Mouse (Mus musculus) frontal cortex, adult 2 months (tissue): Measurements from ENCODE around the gene Tmem222. TPM values are rescaled to one million over a fixed set of nuclear protein-coding genes. Genes with fewer than 3 reads are reported as not detected.

Experiments used
- DNase-seq, 2 experiments: peaks; one replicate each; pipeline ENCODE4 v3.0.0; 2022; ENCODE audit warnings: low spot score in 1 of 2; ENCODE audit errors: extremely low spot score in 1 of 2
- polyA plus RNA-seq: library from polyadenylated mRNA; depleted of rRNA; stranded (reverse); fragments of >200 nt; gene quantifications from 2 replicates; pipeline ENCODE4 v1.2.3, GENCODE M21; 2012

The Tmem222 gene
- polyA plus RNA-seq, 1 experiment = 152 TPM

- DNase-seq = no peak
Measured at GRCm38 (mm10) chr4:133253412-133253811, 24.2 kb downstream of the Tmem222 start.

GRCm38 (mm10) chr4:133252089-133252488 lies 25.5 kb downstream of the Tmem222 start:
- DNase-seq = no peak

GRCm38 (mm10) chr4:133251214-133251613 lies 26.4 kb downstream of the Tmem222 start:
- DNase-seq = peak in 1 of 2 experiments; percentile 19

DNA sequence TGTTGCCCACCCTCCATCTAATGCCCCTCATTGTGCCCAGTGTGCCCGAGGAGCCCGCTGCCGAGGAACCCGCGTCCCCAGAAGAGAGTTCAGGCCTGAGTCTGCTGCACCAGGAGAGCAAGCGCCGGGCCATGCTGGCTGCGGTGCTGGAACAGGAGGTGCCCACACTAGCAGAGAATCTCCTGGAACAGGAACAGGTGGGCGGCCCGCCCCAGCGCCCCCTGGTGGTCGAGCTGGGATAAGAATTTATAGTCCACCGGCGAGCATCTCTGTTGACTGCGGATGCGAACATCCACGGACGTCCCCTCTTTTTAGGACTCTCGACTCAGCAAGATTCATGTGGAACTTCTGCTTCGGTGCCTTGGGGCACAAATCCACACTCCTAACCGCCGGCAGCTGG lies 27.0 kb downstream of the Tmem222 start:
- DNase-seq = peak; percentile 58 to 88

DNA sequence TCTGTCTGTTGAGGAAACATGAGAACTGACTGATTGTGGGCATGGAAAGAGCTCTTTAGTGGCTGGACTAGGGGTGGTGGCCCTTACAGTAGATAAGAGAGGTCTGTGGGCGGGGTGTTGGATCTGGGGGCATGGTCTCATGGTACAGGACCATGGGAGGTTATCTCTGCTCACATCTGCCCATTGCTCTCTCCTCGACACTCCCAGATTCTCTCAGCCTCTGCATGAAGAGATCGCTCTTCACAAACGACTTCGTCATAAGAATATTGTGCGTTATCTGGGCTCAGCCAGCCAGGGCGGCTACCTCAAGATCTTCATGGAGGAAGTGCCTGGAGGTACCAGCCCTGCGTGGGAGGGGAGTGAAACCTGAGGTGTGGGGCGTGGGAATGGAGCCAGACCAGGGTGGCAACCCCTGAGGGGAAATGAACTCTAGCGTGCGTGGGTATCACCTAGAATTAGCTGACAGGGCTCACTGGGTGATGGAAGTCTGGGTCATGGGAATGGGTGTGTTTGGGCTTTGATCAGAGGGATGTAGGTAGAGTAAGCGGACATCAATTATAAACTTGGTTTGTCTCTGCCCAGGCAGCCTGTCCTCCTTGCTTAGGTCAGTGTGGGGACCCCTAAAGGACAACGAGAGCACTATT lies 29.7 kb downstream of the Tmem222 start:
- no peak for DNase-seq

DNA sequence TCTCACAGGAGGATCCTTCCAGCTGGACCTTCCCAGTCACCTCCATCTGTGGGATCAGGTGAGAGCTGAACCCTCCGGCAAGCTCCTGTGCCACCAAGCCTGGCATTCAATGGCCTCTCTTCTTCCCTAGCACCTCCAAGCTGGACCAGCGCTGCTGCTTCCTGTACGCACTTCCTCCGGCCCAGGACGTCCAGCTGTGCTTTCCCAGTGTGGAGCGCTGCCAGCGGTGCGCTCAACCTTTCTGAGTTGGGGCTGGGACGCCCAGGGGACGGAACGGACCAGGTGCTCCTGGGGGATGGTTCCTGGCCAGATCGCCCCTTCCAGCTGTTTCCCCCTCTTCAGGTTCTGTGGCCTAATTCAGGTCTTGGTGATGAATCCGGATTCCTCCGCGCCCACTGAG lies 30.5 kb downstream of the Tmem222 start:
- DNase-seq = no peak

- no peak for DNase-seq
Measured at GRCm38 (mm10) chr4:133244289-133244688, 33.3 kb downstream of the Tmem222 start.

DNA sequence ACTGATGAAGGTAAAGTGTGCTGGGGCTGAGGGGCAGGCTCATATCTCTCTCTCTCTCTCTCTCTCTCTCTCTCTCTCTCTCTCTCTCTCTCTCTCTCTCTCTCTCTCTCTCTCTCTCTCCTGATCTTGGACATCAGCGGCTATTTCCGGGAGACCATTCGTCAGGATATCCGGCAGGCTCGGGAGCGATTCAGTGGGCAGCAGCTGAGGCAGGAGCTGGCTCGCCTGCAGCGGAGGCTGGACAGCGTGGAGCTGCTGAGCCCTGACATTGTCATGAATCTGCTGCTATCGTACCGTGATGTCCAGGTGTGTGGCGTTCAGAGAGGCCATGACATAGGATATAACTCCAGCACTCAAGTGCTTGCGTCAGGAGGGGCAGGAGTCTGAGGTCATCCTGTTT lies 34.1 kb downstream of the Tmem222 start:
- DNase-seq = no peak

GRCm38 (mm10) chr4:133242710-133243109 lies 34.9 kb downstream of the Tmem222 start:
- DNase-seq = no peak

DNA sequence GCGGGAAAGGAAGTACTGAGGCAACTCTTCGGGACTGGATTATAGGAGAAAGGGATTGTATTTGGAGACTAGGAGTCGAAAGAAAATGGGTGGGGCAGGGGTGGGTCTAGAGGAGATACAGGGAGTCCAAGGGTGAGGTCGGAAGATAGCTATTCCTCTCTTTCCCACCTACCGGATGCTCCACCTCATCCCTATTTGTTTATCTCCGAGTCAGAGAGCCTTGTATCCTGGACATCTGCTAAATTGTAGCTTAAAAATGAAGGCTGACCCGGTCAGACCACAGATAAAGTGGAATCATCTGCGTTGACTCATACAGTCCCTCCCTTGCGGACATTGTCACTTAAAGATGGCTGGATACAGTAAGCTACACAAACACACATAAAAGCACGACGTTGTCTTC lies 35.7 kb downstream of the Tmem222 start:
- no peak for DNase-seq

DNA sequence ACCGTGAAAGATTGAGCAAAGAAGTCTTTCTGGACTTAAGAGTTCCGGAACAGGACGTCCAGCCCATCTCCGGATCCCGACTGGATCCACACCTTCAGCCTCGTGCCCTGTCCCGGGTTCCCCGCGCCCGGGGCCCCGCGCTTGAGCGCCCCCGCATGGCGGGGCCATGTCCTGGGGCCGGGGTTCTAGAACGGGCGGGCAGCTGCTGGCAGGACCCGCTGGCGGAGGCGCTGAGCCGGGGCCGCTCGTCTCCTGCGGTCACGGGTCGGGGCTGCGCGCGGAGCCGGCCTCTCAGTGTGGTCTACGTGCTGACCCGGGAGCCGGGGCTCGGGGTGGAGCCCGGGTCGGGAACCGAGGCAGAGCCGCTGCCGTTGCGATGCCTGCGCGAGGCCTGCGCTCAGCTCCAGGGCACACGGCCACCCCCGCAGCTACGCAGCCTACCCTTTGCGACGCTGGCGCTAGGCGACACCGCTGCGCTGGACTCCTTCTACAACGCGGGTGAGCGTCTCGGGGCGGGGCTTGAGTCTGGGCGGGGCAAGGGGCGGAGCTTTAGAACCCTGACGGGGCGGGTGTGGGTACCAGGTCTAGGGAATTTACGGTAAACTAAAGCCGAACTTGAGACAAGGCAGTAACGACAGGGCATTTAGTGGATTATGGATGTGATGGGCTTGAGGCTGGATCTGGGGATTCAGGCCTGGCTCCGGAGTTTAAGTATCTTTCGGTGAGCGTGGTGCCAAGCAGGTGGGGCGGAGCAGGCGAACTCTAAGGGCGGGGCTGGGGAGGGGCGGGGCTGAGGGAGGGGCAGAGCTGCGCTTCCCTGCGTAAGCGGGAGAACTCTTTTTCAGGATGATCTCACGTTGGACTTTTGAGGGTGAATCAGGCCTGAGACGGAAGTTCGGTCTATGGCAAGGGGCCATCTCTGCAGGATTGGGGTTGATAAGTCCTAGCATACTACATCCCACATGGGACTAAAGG lies 36.4 kb downstream of the Tmem222 start:
- peak; percentile 61 to 91 for DNase-seq

- no peak for DNase-seq
Measured at GRCm38 (mm10) chr4:133240490-133240921, 37.1 kb downstream of the Tmem222 start, which contains the start of gene Map3k6. Gene Map3k6, plus strand, starts transcription at chr4:133240818.

GRCm38 (mm10) chr4:133237911-133238310 lies 39.7 kb downstream of the Tmem222 start:
- no peak for DNase-seq

DNA sequence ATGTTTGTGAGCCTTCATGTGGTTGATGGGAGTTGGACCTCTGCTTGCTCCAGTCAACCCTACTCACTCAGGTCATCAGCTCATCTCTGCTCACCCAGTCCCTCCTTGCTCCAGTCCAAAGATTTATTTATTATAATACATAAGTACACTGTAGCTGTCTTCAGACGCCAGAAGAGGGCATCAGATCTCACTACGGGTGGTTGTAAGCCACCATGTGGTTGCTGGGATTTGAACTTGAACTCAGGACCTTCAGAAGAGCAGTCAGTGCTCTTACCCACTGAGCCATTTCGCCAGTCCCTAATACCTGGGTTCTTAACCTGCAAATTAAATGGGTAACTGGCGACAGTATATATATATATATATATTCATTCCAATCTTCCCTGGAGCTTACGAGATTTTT lies 42.2 kb downstream of the Tmem222 start:
- no peak for DNase-seq

DNA sequence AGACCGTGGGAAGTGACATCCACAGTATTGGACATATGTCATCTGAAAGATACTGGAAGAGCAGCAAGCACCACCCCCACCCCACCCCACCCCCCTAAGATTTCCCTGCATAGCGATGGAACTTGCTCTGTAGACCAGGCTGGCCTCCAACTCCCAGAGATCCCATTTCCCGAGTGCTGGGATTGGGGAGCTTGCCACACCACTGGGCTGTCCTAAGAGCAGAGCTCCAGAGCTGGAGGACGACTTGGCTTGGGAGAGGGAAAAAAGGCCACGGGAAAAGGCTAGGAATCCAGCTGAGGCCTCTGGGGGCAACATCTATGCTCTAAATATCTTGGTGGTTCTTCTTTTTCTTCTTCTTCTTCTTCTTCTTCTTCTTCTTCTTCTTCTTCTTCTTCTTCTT lies 42.8 kb downstream of the Tmem222 start:
- no peak for DNase-seq

- DNase-seq = peak in 1 of 2 experiments; percentile 51
Measured at GRCm38 (mm10) chr4:133233285-133233976, 44.2 kb downstream of the Tmem222 start.

DNA sequence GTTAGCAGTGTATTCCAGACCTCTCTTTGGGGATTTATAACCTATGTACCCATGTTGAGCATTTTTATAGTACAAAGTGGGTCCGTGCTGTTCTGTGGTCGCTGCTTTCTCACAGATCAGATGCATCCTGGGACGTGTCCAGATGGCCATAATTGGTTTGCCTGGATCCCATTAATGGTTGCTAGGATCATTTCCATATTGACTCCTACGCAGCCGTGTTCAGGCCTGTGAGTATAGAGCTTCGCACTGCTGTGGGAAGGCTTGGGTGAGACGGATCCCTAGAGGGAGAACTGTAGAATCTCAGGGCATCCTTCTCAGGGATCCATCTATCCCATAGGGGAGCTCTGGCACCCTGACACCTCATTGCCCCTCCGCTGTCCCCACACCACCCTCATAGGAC lies 48.0 kb downstream of the Tmem222 start:
- DNase-seq = no peak

- DNase-seq = no peak
Measured at GRCm38 (mm10) chr4:133227636-133228035, 50.0 kb downstream of the Tmem222 start.

GRCm38 (mm10) chr4:133226073-133226472 lies 51.5 kb downstream of the Tmem222 start:
- no peak for DNase-seq

- DNase-seq = no peak
Measured at GRCm38 (mm10) chr4:133223875-133224274, 53.7 kb downstream of the Tmem222 start.

DNA sequence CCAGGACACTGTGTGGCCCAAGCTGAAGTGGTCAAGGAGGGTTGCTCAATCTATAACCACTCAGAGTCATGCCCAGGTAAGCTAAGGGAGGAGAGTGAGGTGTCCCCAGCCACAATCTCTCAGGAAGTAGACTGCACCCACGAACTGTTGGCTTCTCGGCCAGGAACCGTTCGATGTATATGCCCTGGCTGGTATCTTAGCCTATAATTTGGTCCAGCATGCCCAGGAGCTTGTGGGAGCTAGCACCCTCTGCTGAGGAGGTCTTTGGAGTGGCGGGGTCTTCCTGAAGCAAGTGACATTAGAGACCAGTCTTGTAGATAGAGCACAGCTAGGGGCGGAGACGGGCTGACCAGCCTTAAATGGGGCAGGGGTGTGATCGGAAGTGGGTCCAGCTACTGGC lies 55.9 kb downstream of the Tmem222 start:
- no peak for DNase-seq
